Mouse (Mus musculus) liver, postnatal 0 days (tissue): ENCODE measurements around the gene Ear6. TPM values are rescaled to one million over a fixed set of nuclear protein-coding genes. Genes with fewer than 3 reads are reported as not detected.

Experiments used
- ATAC-seq: fragments of 200-750 bp; cut with Nextera tagmentation; 2 replicates; pipeline ENCODE4 v1.8.0; 2017; ENCODE audit warnings: mild to moderate bottlenecking, moderate library complexity
- DNase-seq: peaks from one replicate; pipeline ENCODE4 v3.0.0-alpha.2; 2016
- H3K27ac ChIP-seq: fragments of 300-500 bp; sonication (generic); 2 replicates; pipeline ENCODE4 v1.5.1; 2014; ENCODE audit warnings: antibody characterized with exemption, moderate library complexity, mild to moderate bottlenecking, low read depth
- H3K27me3 ChIP-seq: fragments of 300-500 bp; sonication (generic); 2 replicates; pipeline ENCODE4 v1.6.1; 2014; ENCODE audit warnings: low read length, control low read depth, mixed read lengths; ENCODE audit not compliant: insufficient read depth
- H3K36me3 ChIP-seq: fragments of 300-500 bp; sonication (generic); replicated peaks from 2 replicates; pipeline ENCODE4 v1.6.1; 2014; ENCODE audit warnings: mild to moderate bottlenecking, control low read depth, low read length, moderate library complexity, mixed read lengths; ENCODE audit not compliant: insufficient read depth
- H3K4me1 ChIP-seq: fragments of 300-500 bp; sonication (generic); 2 replicates; pipeline ENCODE4 v1.6.1; 2014; ENCODE audit warnings: antibody characterized with exemption, mild to moderate bottlenecking, control low read depth; ENCODE audit not compliant: insufficient read depth
- H3K4me2 ChIP-seq: fragments of 300-500 bp; sonication (generic); 2 replicates; pipeline ENCODE4 v1.6.1; 2014; ENCODE audit warnings: low read depth, mild to moderate bottlenecking, low read length, moderate library complexity, mixed read lengths
- H3K4me3 ChIP-seq: fragments of 300-500 bp; sonication (generic); 2 replicates; pipeline ENCODE4 v1.5.1; 2014; ENCODE audit warnings: low read depth, low read length
- H3K9ac ChIP-seq: fragments of 300-500 bp; sonication (generic); replicated peaks from 2 replicates; pipeline ENCODE4 v1.6.1; 2014; ENCODE audit warnings: mild to moderate bottlenecking, moderate library complexity
- H3K9me3 ChIP-seq: fragments of 300-500 bp; sonication (generic); 2 replicates; pipeline ENCODE4 v1.6.1; 2016; ENCODE audit warnings: mild to moderate bottlenecking, control low read depth, low read length, mixed read lengths
- CTCF ChIP-seq: sonication (generic); IDR thresholded peaks from 2 replicates; pipeline ENCODE4 v1.5.1; 2016; ENCODE audit warnings: antibody characterized with exemption, low read depth
- EP300 ChIP-seq: IDR thresholded peaks from 2 replicates; pipeline ENCODE4 v1.6.1; 2016; ENCODE audit warnings: antibody characterized with exemption, low read depth, mild to moderate bottlenecking
- WGBS: fragments of 180-500 bp; shearing (Covaris S2); extraction: QIAGEN DNeasy Blood & Tissue Kit; methylation state at CpG from one replicate; pipeline ENCODE4 v1.1.7; 2014; ENCODE audit not compliant: insufficient replicate concordance; 5-methylcytosine and 5-hydroxymethylcytosine counted together
- microRNA-seq: library from miRNA; unstranded; fragments of <30 nt; microRNA quantifications from one replicate; pipeline ENCODE4, GENCODE M21; 2016
- polyA plus RNA-seq: library from polyadenylated mRNA; unstranded; fragments of >200 nt; fragmentation: Nextera tagmentation; extraction: Ambion mirVana; gene quantifications from 2 replicates; pipeline ENCODE4 v1.2.1, GENCODE M21; 2015

Gene Ear6
- polyA plus RNA-seq, 1 experiment from 2014 or later, result 2.7 TPM

GRCm38 (mm10) chr14:51899351-51899750 lies 45.9 kb downstream of the Ear6 start:
- TF ChIP-seq EP300, result no peak
- TF ChIP-seq CTCF, result no peak
- H3K4me3 ChIP-seq, result no peak overlapping the region
- 87% methylated on average over 1 of the region's 1 CpGs for WGBS
- no peak overlapping the region for H3K27ac ChIP-seq
- H3K27me3 ChIP-seq, result no peaks in the 10 kb centered on the region
- H3K9me3 ChIP-seq, result no peaks in the 10 kb centered on the region
- no peak overlapping the region for H3K9ac ChIP-seq
- no peak for DNase-seq
- no peak overlapping the region for H3K4me2 ChIP-seq
- no peaks in the 10 kb centered on the region for H3K4me1 ChIP-seq
- no peaks in the 10 kb centered on the region for H3K36me3 ChIP-seq
- no peak for ATAC-seq

GRCm38 (mm10) chr14:51902806-51903710 lies 49.6 kb downstream of the Ear6 start:
- Histone ChIP-seq H3K4me2 (no peak overlapping the region), H3K36me3 (peaks cover 12% of the 10 kb centered on the region), H3K27me3 (no peaks in the 10 kb centered on the region), H3K27ac (0 out of 2 replicates have a peak overlapping the region, but pooled peaks have one; percentile 7), H3K4me3 (no peak overlapping the region), H3K4me1 (peaks cover 4% of the 10 kb centered on the region; the same call in 1 of the 2 replicates), H3K9ac (no peak overlapping the region), H3K9me3 (no peaks in the 10 kb centered on the region)
- DNase-seq (peak; percentile 83), ATAC-seq (peak; percentile 63)
- TF ChIP-seq CTCF (peak; percentile 94), EP300 (no peak)
- WGBS, result 64% methylated on average over 9 of the region's 9 CpGs

- peak; percentile 23 for ATAC-seq
- Histone ChIP-seq H3K36me3 (peaks cover 18% of the 10 kb centered on the region), H3K9ac (no peak overlapping the region)
Measured at GRCm38 (mm10) chr14:51903782-51904181, 50.3 kb downstream of the Ear6 start.

More at GRCm38 (mm10) chr14:51903782-51904181, 50.3 kb downstream of the Ear6 start:
- TF ChIP-seq CTCF (no peak), EP300 (no peak)
- Histone ChIP-seq H3K4me2 (no peak overlapping the region), H3K9me3 (no peaks in the 10 kb centered on the region), H3K4me3 (no peak overlapping the region), H3K4me1 (peaks cover 4% of the 10 kb centered on the region; the same call in 1 of the 2 replicates), H3K27me3 (no peaks in the 10 kb centered on the region), H3K27ac (no peak overlapping the region)
- 84% methylated on average over 9 of the region's 9 CpGs for WGBS
- no peak for DNase-seq

Small RNAs within 50 kb of the gene (microRNA-seq; reads per million reads assigned to microRNA genes)
- not detected for gene Gm27375

Other genes with a start within 250 kb of the Ear6 start
- gene Gm17078, start 242.4 kb upstream of the Ear6 start, polyA plus RNA-seq, result not detected in 2 replicates
- gene Gm4181, start 218.0 kb upstream of the Ear6 start, polyA plus RNA-seq, result not detected in 2 replicates
- not detected in 2 replicates for gene Gm17079, start 158.2 kb upstream of the Ear6 start, polyA plus RNA-seq
- not detected in 2 replicates for gene Gm5800, start 136.5 kb upstream of the Ear6 start, polyA plus RNA-seq
- gene Ang4, start 80.1 kb upstream of the Ear6 start, polyA plus RNA-seq, result not detected in 2 replicates
- gene AY358078, start 53.7 kb upstream of the Ear6 start, polyA plus RNA-seq, result not detected in 2 replicates
- gene Mettl17, start 31.1 kb downstream of the Ear6 start, polyA plus RNA-seq, result 9.4 and 10.8 TPM in 2 replicates
- 0.06 and 0.07 TPM in 2 replicates for gene Slc39a2, start 39.2 kb downstream of the Ear6 start, polyA plus RNA-seq
- 346 and 352 TPM in 2 replicates for gene Ndrg2, start 60.5 kb downstream of the Ear6 start, polyA plus RNA-seq
- gene Tppp2, start 64.7 kb downstream of the Ear6 start, polyA plus RNA-seq, result not detected in 2 replicates
- gene Rnase13, start 69.1 kb downstream of the Ear6 start, polyA plus RNA-seq, result not detected in 2 replicates
- gene Arhgef40, start 131.0 kb downstream of the Ear6 start, polyA plus RNA-seq, result 5.8 and 7.2 TPM in 2 replicates
- gene Tmem253, start 162.0 kb downstream of the Ear6 start, polyA plus RNA-seq, result 0.23 and 0.31 TPM in 2 replicates
- 8.8 and 9.0 TPM in 2 replicates for gene Zfp219, start 167.0 kb downstream of the Ear6 start, polyA plus RNA-seq
- not detected in 2 replicates for gene Olfr221, start 188.8 kb downstream of the Ear6 start, polyA plus RNA-seq